22 mouse cellular contexts compared by ENCODE assay signal in genomic region chr16:30527889-30528288, GRCm38 (mm10). TPM values are rescaled to one million over a fixed set of nuclear protein-coding genes. Genes with fewer than 3 reads are reported as not detected.
DNase-seq lines count a peak whose midpoint lies in the region; ATAC-seq and TF ChIP-seq lines count a peak whose summit lies in the region.
"Had no signal": no experiment of that assay in that cellular context is flagged by ENCODE, and none has a peak within 500 bp of the region (broad histone marks: within the 10 kb centered on the region; RNA-seq: fewer than 3 reads in every experiment).

No protein-coding gene starts in this region.

- no peak for TF ChIP-seq POLR2A in embryonic fibroblast, embryonic 13.5 days (IDR thresholded peaks at IDR 0.05; ENCODE audit: low read depth, low read length)
- no peak for TF ChIP-seq POLR2A in myocyte (IDR thresholded peaks at IDR 0.05; ENCODE audit: insufficient read length, low read depth)

- no peaks in the 10 kb centered on the region for H3K27me3 ChIP-seq in midbrain, embryonic 11.5 days (ENCODE audit: control insufficient read depth, insufficient read depth, low read length)
- no peaks in the 10 kb centered on the region for H3K27me3 ChIP-seq in midbrain, postnatal 0 days (ENCODE audit: insufficient read depth, low read length)
- H3K27me3 ChIP-seq in C2C12 (ENCODE audit: control insufficient read depth, insufficient read depth, insufficient read length), result no peaks in the 10 kb centered on the region
- H3K27me3 ChIP-seq in myocyte (ENCODE audit: control insufficient read depth, insufficient read depth, insufficient read length), result no peaks in the 10 kb centered on the region
- H3K27me3 ChIP-seq: Patski had no signal

- TF ChIP-seq CTCF in midbrain, postnatal 0 days (IDR thresholded peaks at IDR 0.05), result no peak
- TF ChIP-seq CTCF in C2C12 (IDR thresholded peaks at IDR 0.05; ENCODE audit: control insufficient read depth, insufficient read depth, insufficient read length), result no peak
- no peak for TF ChIP-seq CTCF in embryonic fibroblast, embryonic 13.5 days (IDR thresholded peaks at IDR 0.05; ENCODE audit: borderline replicate concordance, insufficient read depth, low read length)

- H3K4me1 ChIP-seq in midbrain, embryonic 11.5 days (ENCODE audit: control insufficient read depth, insufficient read depth, low read length), result no peaks in the 10 kb centered on the region
- no peaks in the 10 kb centered on the region for H3K4me1 ChIP-seq in midbrain, postnatal 0 days (ENCODE audit: insufficient read depth, low read length)
- H3K4me1 ChIP-seq in embryonic fibroblast, embryonic 13.5 days (ENCODE audit: control insufficient read depth, insufficient read depth, low read length), result no peaks in the 10 kb centered on the region; the same call in 1 of the 2 replicates

- no peaks in the 10 kb centered on the region for H3K79me3 ChIP-seq in C2C12 (ENCODE audit: low read depth)

- H3K9ac ChIP-seq in midbrain, embryonic 11.5 days (ENCODE audit: low read length), result no peak overlapping the region
- no peak overlapping the region for H3K9ac ChIP-seq in midbrain, postnatal 0 days (replicated peaks; ENCODE audit: low read length, poor library complexity, severe bottlenecking)

- H3ac ChIP-seq in C2C12 (ENCODE audit: control insufficient read depth, insufficient read length, low read depth) (no peak overlapping the region), myocyte (ENCODE audit: control insufficient read depth, insufficient read length) (no peak overlapping the region)

- H3K36me3 ChIP-seq in midbrain, embryonic 11.5 days (ENCODE audit: control insufficient read depth, insufficient read depth, low read length), result 0 out of 2 replicates have a peak, but pooled peaks cover 3% of the 10 kb centered on the region
- H3K36me3 ChIP-seq in midbrain, postnatal 0 days (ENCODE audit: insufficient read depth, low read length), result peaks cover 31% of the 10 kb centered on the region
- H3K36me3 ChIP-seq in C2C12 (ENCODE audit: control insufficient read depth, insufficient read depth) (no peaks in the 10 kb centered on the region), myocyte (ENCODE audit: control insufficient read depth, insufficient read depth) (no peaks in the 10 kb centered on the region)

- no peak overlapping the region for H3K27ac ChIP-seq in midbrain, embryonic 11.5 days (ENCODE audit: low read depth, low read length)
- no peak overlapping the region for H3K27ac ChIP-seq in midbrain, postnatal 0 days (ENCODE audit: low read depth, low read length)
- H3K27ac ChIP-seq in embryonic fibroblast, embryonic 13.5 days (ENCODE audit: insufficient read depth, low read length), result peak overlapping the region; percentile 75

- no peak overlapping the region for H3K4me3 ChIP-seq in midbrain, embryonic 11.5 days (ENCODE audit: low read depth, low read length)
- H3K4me3 ChIP-seq in midbrain, postnatal 0 days (ENCODE audit: low read depth, low read length), result no peak overlapping the region
- no peak overlapping the region for H3K4me3 ChIP-seq in C2C12 (ENCODE audit: insufficient read depth, poor library complexity, severe bottlenecking)
- no peak overlapping the region for H3K4me3 ChIP-seq in embryonic fibroblast, embryonic 13.5 days (ENCODE audit: insufficient read depth, low read length)
- H3K4me3 ChIP-seq in myocyte, result no peak overlapping the region

- no peak for ATAC-seq in midbrain, embryonic 11.5 days (ENCODE audit: low FRiP score)
- ATAC-seq in midbrain, postnatal 0 days (ENCODE audit: low FRiP score), result no peak
- ATAC-seq: activated CD4-positive, CD25-positive, alpha-beta regulatory T cell, adult 4 months; CD4-positive, CD25-positive, alpha-beta regulatory T cell, adult 4 months; Patski had no signal

- WGBS in midbrain, embryonic 11.5 days, result 59% methylated on average over 2 of the region's 2 CpGs
- 87% methylated on average over 2 of the region's 2 CpGs for WGBS in midbrain, postnatal 0 days

- peak; percentile 33 for DNase-seq in midbrain, embryonic 11.5 days (ENCODE audit: low spot score, missing footprints)
- DNase-seq in midbrain, postnatal 0 days (ENCODE audit: low spot score), result no peak
- DNase-seq in layer of hippocampus, adult 9-10 months (ENCODE audit: low spot score), result no peak
- no peak for DNase-seq in retina, embryonic 14.5 days (ENCODE audit: low spot score)
- DNase-seq in frontal cortex, postnatal 36 days (ENCODE audit: low spot score in 2 of 2), result no peak
- DNase-seq: adrenal gland, adult 2 months; adrenal gland, adult 8-10 months; adrenal gland, postnatal 10 days; adrenal gland, postnatal 14 days; adrenal gland, postnatal 25 days; adrenal gland, postnatal 36 days; B cell, adult 2 months; cerebellum, adult 11 months; cerebellum, adult 11-12 months; cerebellum, adult 18-20 months had no signal

- no peaks in the 10 kb centered on the region for H3K9me3 ChIP-seq in midbrain, embryonic 11.5 days (ENCODE audit: control insufficient read depth, low read length)
- no peaks in the 10 kb centered on the region for H3K9me3 ChIP-seq in midbrain, postnatal 0 days (ENCODE audit: low read length)
- H3K9me3 ChIP-seq: G1E had no signal

- H3K79me2 ChIP-seq in C2C12 (ENCODE audit: control insufficient read depth, insufficient read depth) (no peaks in the 10 kb centered on the region), myocyte (ENCODE audit: control insufficient read depth, insufficient read depth) (no peaks in the 10 kb centered on the region)

- no peak overlapping the region for H3K4me2 ChIP-seq in midbrain, embryonic 11.5 days
- H3K4me2 ChIP-seq in midbrain, postnatal 0 days (ENCODE audit: low read depth, low read length, poor library complexity, severe bottlenecking), result no peak overlapping the region
- no peak overlapping the region for H3K4me2 ChIP-seq in myocyte (ENCODE audit: low read depth)

TF ChIP-seq in C2C12, 6 proteins besides CTCF, POLR2A, EP300 and RAD21:
- TF ChIP-seq USF1 (IDR thresholded peaks at IDR 0.05; ENCODE audit: low read depth) (no peak), MYOD1 (IDR thresholded peaks at IDR 0.05; ENCODE audit: control insufficient read depth, insufficient read length, low read depth) (peak; percentile 68)

TF ChIP-seq in myocyte, 11 proteins besides CTCF, POLR2A, EP300 and RAD21:
- TF ChIP-seq SRF (IDR thresholded peaks at IDR 0.05; ENCODE audit: control insufficient read depth, insufficient read length, low read depth) (no peak), MYOD1 (IDR thresholded peaks at IDR 0.05; ENCODE audit: control insufficient read depth in 1 of 3, insufficient read length in 2 of 3, low read depth in 2 of 3) (peak in 2 of 3 experiments; percentile 83 to 96), TCF3 (IDR thresholded peaks at IDR 0.05; ENCODE audit: insufficient read length, low read depth) (peak; percentile 95), POLR2AphosphoS2 (IDR thresholded peaks at IDR 0.05; ENCODE audit: insufficient read length, low read depth) (no peak), CEBPB (IDR thresholded peaks at IDR 0.05; ENCODE audit: insufficient read depth, poor library complexity, severe bottlenecking) (no peak), MAX (IDR thresholded peaks at IDR 0.05; ENCODE audit: low read depth) (no peak), USF1 (IDR thresholded peaks at IDR 0.05; ENCODE audit: low read depth) (no peak), MYOG (IDR thresholded peaks at IDR 0.05; ENCODE audit: control insufficient read depth in 1 of 3, insufficient read depth in 1 of 3, insufficient read length in 2 of 3, low read depth in 2 of 3) (peak; percentile 4 to 96 (median 84)), TCF12 (IDR thresholded peaks at IDR 0.05; ENCODE audit: insufficient read depth, poor library complexity, severe bottlenecking) (peak; percentile 75), E2F4 (IDR thresholded peaks at IDR 0.05; ENCODE audit: insufficient read depth) (no peak), REST (IDR thresholded peaks at IDR 0.05; ENCODE audit: insufficient read depth, insufficient read length) (no peak)

RNA-seq across cellular contexts. Expression of gene Tmem44, which starts 22.8 kb away (rescaled TPM):
- 26.6 and 27.9 TPM in 2 replicates for polyA plus RNA-seq in midbrain, embryonic 11.5 days (2014; fragmentation: Nextera tagmentation; extraction: Ambion mirVana)
- 114 and 124 TPM in 2 replicates for total RNA-seq in midbrain, postnatal 0 days (2014; rRNA removed)
- 64.3 and 67.7 TPM in 2 replicates for polyA plus RNA-seq in midbrain, postnatal 0 days (2015; fragmentation: Nextera tagmentation; extraction: Ambion mirVana)
- polyA plus RNA-seq in C2C12 (2012; fragmentation: generic; extraction: Trizol) (1.1 TPM), myocyte (2012; fragmentation: generic; extraction: Trizol) (1.1 TPM)
- polyA plus RNA-seq in embryonic fibroblast, embryonic 13.5 days (2011; ENCODE audit: insufficient read length, low read depth, missing spikeins), result 6.9 and 8.0 TPM in 2 replicates

RNA-seq across cellular contexts. Expression of gene Lsg1, which starts 59.5 kb away (rescaled TPM):
- 84.7 and 89.3 TPM in 2 replicates for polyA plus RNA-seq in midbrain, embryonic 11.5 days (2014; fragmentation: Nextera tagmentation; extraction: Ambion mirVana)
- 16.5 and 17.5 TPM in 2 replicates for total RNA-seq in midbrain, postnatal 0 days (2014; rRNA removed)
- polyA plus RNA-seq in midbrain, postnatal 0 days (2015; fragmentation: Nextera tagmentation; extraction: Ambion mirVana), result 38.1 and 43.7 TPM in 2 replicates
- polyA plus RNA-seq in C2C12 (2012; fragmentation: generic; extraction: Trizol), result 28.8 TPM
- 31.3 and 39.0 TPM in 2 replicates for polyA plus RNA-seq in embryonic fibroblast, embryonic 13.5 days (2011; ENCODE audit: insufficient read length, low read depth, missing spikeins)
- 26.2 TPM for polyA plus RNA-seq in myocyte (2012; fragmentation: generic; extraction: Trizol)
